Mouse (Mus musculus): ENCODE results near the gene Zcwpw1.

DNA sequence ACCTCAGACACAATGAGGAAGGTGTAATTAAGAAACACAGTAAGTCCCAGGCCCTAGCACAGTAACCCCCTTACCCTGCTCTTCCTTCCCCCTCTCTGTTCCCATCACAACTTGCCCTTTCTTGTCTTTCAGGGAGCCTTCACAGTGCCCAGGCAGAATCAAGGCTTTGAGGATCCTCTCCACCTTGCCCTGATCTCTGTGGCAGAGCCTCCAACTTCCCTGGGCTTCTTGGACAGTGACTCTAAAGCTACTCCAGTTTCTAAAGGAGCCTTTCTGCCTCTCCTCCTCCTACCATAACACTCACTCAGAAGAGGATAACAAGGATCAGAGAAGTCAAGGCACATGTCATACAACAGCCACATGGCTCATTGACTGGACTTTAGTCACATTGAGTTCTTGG lies 49.0 kb downstream of the Zcwpw1 start:
- TF ChIP-seq CTCF (IDR thresholded peaks at IDR 0.05; ENCODE audit: low read depth) (no peak), EP300 (optimal IDR thresholded peaks at IDR 0.05) (no peak)
